Mouse (Mus musculus) small intestine, adult 2 months (tissue): ENCODE measurements at regions not wholly inside any gene's neighbourhood (a gene's known extent, or its start where the extent isn't known, plus 50 kb on each side); places are given as distances from the start of the nearest gene placed in this dataset.

ENCODE experiments used
- H3K27ac ChIP-seq: fragments of 200-500 bp; 2 replicates; pipeline ENCODE4 v1.5.1; 2012; ENCODE audit warnings: low read depth, low read length, control low read depth, inconsistent platforms; ENCODE audit not compliant: insufficient read depth
- H3K27me3 ChIP-seq: fragments of 200-500 bp; 2 replicates; pipeline ENCODE4 v1.6.1; 2012; ENCODE audit warnings: mild to moderate bottlenecking, moderate library complexity, low read length, inconsistent platforms; ENCODE audit not compliant: control insufficient read depth, insufficient read depth
- H3K36me3 ChIP-seq: fragments of 200-500 bp; 2 replicates; pipeline ENCODE4 v1.6.1; 2012; ENCODE audit warnings: mild to moderate bottlenecking, low read length, control low read depth, inconsistent platforms; ENCODE audit not compliant: control insufficient read depth, insufficient read depth
- H3K4me1 ChIP-seq: fragments of 200-500 bp; 2 replicates; pipeline ENCODE4 v1.6.1; 2012; ENCODE audit warnings: low read length, inconsistent platforms, mixed read lengths; ENCODE audit not compliant: control insufficient read depth, insufficient read depth, insufficient read length
- H3K4me3 ChIP-seq: fragments of 200-500 bp; 2 replicates; pipeline ENCODE4 v1.5.1; 2012; ENCODE audit warnings: low read depth, mild to moderate bottlenecking, control low read depth, inconsistent platforms, low read length, moderate library complexity
- CTCF ChIP-seq: fragments of 200-500 bp; IDR thresholded peaks from 2 replicates; pipeline ENCODE4 v1.5.1; 2012; ENCODE audit warnings: low read depth, mild to moderate bottlenecking, control low read depth, inconsistent platforms, low read length, moderate library complexity, mixed read lengths; ENCODE audit not compliant: insufficient replicate concordance, insufficient read length; ENCODE audit errors: extremely low read depth
- POLR2A ChIP-seq: fragments of 200-500 bp; IDR thresholded peaks from 2 replicates; pipeline ENCODE4 v1.6.1; 2012; ENCODE audit warnings: low read depth, mild to moderate bottlenecking, control low read depth, inconsistent platforms, low read length, moderate library complexity
- WGBS: fragments of 180-500 bp; shearing (Covaris S2); methylation state at CpG from one replicate; pipeline ENCODE4 v1.1.7; 2018; 5-methylcytosine and 5-hydroxymethylcytosine counted together

- H3K36me3 ChIP-seq: no peaks in the 10 kb centered on the region
- no peaks in the 10 kb centered on the region for H3K4me1 ChIP-seq
- no peak overlapping the region for H3K27ac ChIP-seq
- no peak overlapping the region for H3K4me3 ChIP-seq
- H3K27me3 ChIP-seq: no peaks in the 10 kb centered on the region
- 76% methylated on average over 4 of the region's 4 CpGs for WGBS
- TF ChIP-seq POLR2A (no peak), CTCF (no peak)
Observed at GRCm38 (mm10) chr1:186415321-186415720, 290.5 kb downstream of the Tgfb2 start.

GRCm38 (mm10) chr1:186413886-186414245, 291.9 kb downstream of the Tgfb2 start:
- no peaks in the 10 kb centered on the region for H3K4me1 ChIP-seq
- H3K27me3 ChIP-seq: no peaks in the 10 kb centered on the region
- no peak overlapping the region for H3K27ac ChIP-seq
- no peaks in the 10 kb centered on the region for H3K36me3 ChIP-seq
- TF ChIP-seq CTCF: no peak
- no peak for TF ChIP-seq POLR2A
- H3K4me3 ChIP-seq: no peak overlapping the region
- WGBS: 84% methylated on average over 6 of the region's 6 CpGs

DNA sequence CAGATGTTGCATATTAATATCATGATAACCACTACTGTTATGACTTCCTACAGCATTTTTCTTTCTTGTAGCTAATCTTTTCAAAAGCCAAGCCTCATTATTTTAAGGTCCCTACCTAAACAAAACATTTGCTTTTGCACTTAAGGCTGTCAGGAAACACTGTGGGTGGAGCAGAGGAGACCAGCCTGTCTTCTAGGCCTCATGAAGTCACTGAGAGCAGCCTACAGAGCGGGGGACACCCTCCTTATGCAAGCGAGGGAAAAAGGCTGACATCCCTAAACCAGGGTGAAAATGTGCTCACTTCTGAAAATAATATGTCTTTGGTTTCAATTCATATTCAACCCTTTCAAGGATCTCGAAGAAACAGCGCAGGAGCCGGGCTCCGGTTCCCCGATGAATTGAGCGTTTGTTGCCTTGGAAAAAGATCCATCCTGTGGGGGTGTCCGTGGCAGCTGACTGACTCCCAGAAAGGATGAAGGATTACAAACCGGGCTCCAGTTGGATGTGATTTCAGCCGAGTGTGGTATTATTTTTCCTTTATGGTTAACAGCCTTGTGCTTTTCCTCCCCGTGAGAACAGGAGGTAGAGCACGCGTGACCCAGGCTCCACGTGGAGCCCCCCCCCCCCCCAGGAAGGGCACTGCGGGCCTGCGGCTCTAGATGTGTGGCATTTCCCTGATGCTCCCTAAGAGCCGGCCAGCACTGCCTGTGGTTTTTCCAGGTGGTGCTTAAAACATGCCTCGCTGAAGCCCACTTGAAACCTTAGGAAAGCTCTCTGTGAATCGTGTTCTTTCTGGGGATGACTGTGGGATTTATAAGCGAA, 292.5 kb downstream of the Tgfb2 start:
- WGBS: 75% methylated on average over 21 of the region's 21 CpGs
- TF ChIP-seq CTCF (no peak), POLR2A (no peak)
- no peaks in the 10 kb centered on the region for H3K4me1 ChIP-seq
- H3K36me3 ChIP-seq: no peaks in the 10 kb centered on the region
- no peak overlapping the region for H3K4me3 ChIP-seq
- no peaks in the 10 kb centered on the region for H3K27me3 ChIP-seq
- no peak overlapping the region for H3K27ac ChIP-seq

GRCm38 (mm10) chr1:186412296-186412695, 293.5 kb downstream of the Tgfb2 start:
- H3K36me3 ChIP-seq: no peaks in the 10 kb centered on the region
- no peaks in the 10 kb centered on the region for H3K27me3 ChIP-seq
- H3K27ac ChIP-seq: no peak overlapping the region
- no peaks in the 10 kb centered on the region for H3K4me1 ChIP-seq
- no peak overlapping the region for H3K4me3 ChIP-seq
- 85% methylated on average over 2 of the region's 2 CpGs for WGBS
- TF ChIP-seq CTCF (no peak), POLR2A (no peak)

GRCm38 (mm10) chr1:186408986-186409441, 291.9 kb upstream of the Lyplal1 start:
- H3K4me1 ChIP-seq: no peaks in the 10 kb centered on the region
- H3K4me3 ChIP-seq: no peak overlapping the region
- WGBS: 63% methylated on average over 10 of the region's 10 CpGs
- H3K27me3 ChIP-seq: no peaks in the 10 kb centered on the region
- H3K27ac ChIP-seq: no peak overlapping the region
- no peaks in the 10 kb centered on the region for H3K36me3 ChIP-seq
- TF ChIP-seq CTCF (no peak), POLR2A (no peak)

GRCm38 (mm10) chr1:186407656-186408055, 290.5 kb upstream of the Lyplal1 start:
- no peak overlapping the region for H3K4me3 ChIP-seq
- 73% methylated on average over 8 of the region's 8 CpGs for WGBS
- H3K4me1 ChIP-seq: no peaks in the 10 kb centered on the region
- H3K27me3 ChIP-seq: no peaks in the 10 kb centered on the region
- TF ChIP-seq CTCF (no peak), POLR2A (no peak)
- H3K27ac ChIP-seq: no peak overlapping the region
- H3K36me3 ChIP-seq: no peaks in the 10 kb centered on the region

DNA sequence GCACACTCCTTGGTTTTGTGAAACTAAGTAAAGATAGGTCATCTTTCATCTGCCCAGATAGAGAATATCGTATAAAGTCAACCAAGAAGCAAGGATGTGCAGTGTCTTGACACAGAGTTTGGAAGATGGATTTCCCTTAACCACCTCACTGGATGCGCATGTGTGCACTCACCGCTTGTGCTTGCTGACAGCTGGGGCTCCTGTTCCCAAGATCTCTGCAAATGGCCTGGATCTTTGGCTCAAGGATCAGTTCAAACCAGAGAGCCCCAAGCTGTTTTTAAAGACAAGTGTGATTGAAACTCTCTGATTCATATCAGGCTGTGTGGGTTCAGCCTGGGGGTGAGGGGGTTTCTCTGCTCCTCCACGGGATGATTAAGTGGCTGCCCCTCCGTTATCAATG, 288.6 kb upstream of the Lyplal1 start:
- no peak overlapping the region for H3K4me3 ChIP-seq
- TF ChIP-seq CTCF (no peak), POLR2A (no peak)
- H3K27ac ChIP-seq: no peak overlapping the region
- 69% methylated on average over 5 of the region's 5 CpGs for WGBS
- no peaks in the 10 kb centered on the region for H3K36me3 ChIP-seq
- no peaks in the 10 kb centered on the region for H3K4me1 ChIP-seq
- no peaks in the 10 kb centered on the region for H3K27me3 ChIP-seq
